Comparison of ENCODE assay signal across 9 mouse cellular contexts in genomic region chr3:138857805-138858546, GRCm38 (mm10).
A peak's percentile ranks its signal among the peaks of the same experiment; 100 is the strongest.
DNase-seq lines count a peak whose midpoint lies in the region; ATAC-seq and TF ChIP-seq lines count a peak whose summit lies in the region.
"Had no signal": no experiment of that assay in that cellular context is flagged by ENCODE, and none has a peak within 500 bp of the region (broad histone marks: within the 10 kb centered on the region; RNA-seq: fewer than 3 reads in every experiment).

No protein-coding gene starts in this region.

- peak; percentile 53 for DNase-seq in adrenal gland, adult 2 months
- DNase-seq in adrenal gland, postnatal 14 days: no peak
- DNase-seq in lung, postnatal 0 days (ENCODE audit: low spot score): peak; percentile 74
- DNase-seq in lung, postnatal 4 days: no peak
- peak; percentile 50 for DNase-seq in limb, embryonic 11.5 days (ENCODE audit: low spot score)
- no peak for DNase-seq in stomach, postnatal 0 days (ENCODE audit: low spot score)
- DNase-seq in T-cell, adult 2 months (ENCODE audit: low spot score): no peak
- no peak for DNase-seq in left cerebral cortex, adult 18-20 months (ENCODE audit: low spot score in 2 of 2)
- DNase-seq: liver, postnatal 0 days had no signal

- no peak overlapping the region for H3K4me3 ChIP-seq in lung, postnatal 0 days (ENCODE audit: low read depth, low read length)
- no peak overlapping the region for H3K4me3 ChIP-seq in limb, embryonic 11.5 days (ENCODE audit: low read depth, low read length)
- no peak overlapping the region for H3K4me3 ChIP-seq in stomach, postnatal 0 days (ENCODE audit: low read depth, low read length)

- no peak overlapping the region for H3K9ac ChIP-seq in lung, postnatal 0 days (replicated peaks; ENCODE audit: low read depth)
- peak overlapping the region; percentile 8; the same call in 1 of the 2 replicates for H3K9ac ChIP-seq in limb, embryonic 11.5 days (ENCODE audit: low read length)
- no peak overlapping the region for H3K9ac ChIP-seq in stomach, postnatal 0 days (ENCODE audit: low read length)
- H3K9ac ChIP-seq: liver, postnatal 0 days had no signal

- TF ChIP-seq CTCF in lung, postnatal 0 days (IDR thresholded peaks at IDR 0.05): peak; percentile 10; the same call in 1 of the 2 replicates
- 0 out of 2 replicates have a peak, but pooled peaks have one; percentile 19 for TF ChIP-seq CTCF in stomach, postnatal 0 days (IDR thresholded peaks at IDR 0.05; ENCODE audit: low read depth)

- H3K27me3 ChIP-seq in lung, postnatal 0 days (replicated peaks; ENCODE audit: insufficient read depth, low read length): no peaks in the 10 kb centered on the region
- H3K27me3 ChIP-seq in limb, embryonic 11.5 days (ENCODE audit: control insufficient read depth, insufficient read depth, low read length): no peaks in the 10 kb centered on the region
- no peaks in the 10 kb centered on the region for H3K27me3 ChIP-seq in stomach, postnatal 0 days (ENCODE audit: control insufficient read depth, insufficient read depth, low read length)

- no peaks in the 10 kb centered on the region for H3K9me3 ChIP-seq in lung, postnatal 0 days (ENCODE audit: low read length)
- H3K9me3 ChIP-seq in limb, embryonic 11.5 days (ENCODE audit: control insufficient read depth, low read length): no peaks in the 10 kb centered on the region
- no peaks in the 10 kb centered on the region for H3K9me3 ChIP-seq in stomach, postnatal 0 days (ENCODE audit: control insufficient read depth, low read length)

- peak; percentile 53 for ATAC-seq in lung, postnatal 0 days
- peak; percentile 44; the same call in 1 of the 2 replicates for ATAC-seq in limb, embryonic 11.5 days (ENCODE audit: insufficient number of reproducible peaks, low FRiP score, low TSS enrichment, low read depth)
- ATAC-seq in stomach, postnatal 0 days (ENCODE audit: low FRiP score, low TSS enrichment): 0 out of 2 replicates have a peak, but pooled peaks have one; percentile 18
- ATAC-seq: liver, postnatal 0 days had no signal

- 47% methylated on average over 12 of the region's 12 CpGs for WGBS in lung, postnatal 0 days
- 40% methylated on average over 12 of the region's 12 CpGs for WGBS in limb, embryonic 11.5 days
- WGBS in stomach, postnatal 0 days: 42% methylated on average over 12 of the region's 12 CpGs

- peak overlapping the region; percentile 70 for H3K27ac ChIP-seq in lung, postnatal 0 days (ENCODE audit: low read length)
- peak overlapping the region; percentile 52 for H3K27ac ChIP-seq in limb, embryonic 11.5 days (replicated peaks; ENCODE audit: low read depth, low read length)
- H3K27ac ChIP-seq in stomach, postnatal 0 days (replicated peaks): peak overlapping the region; percentile 5

- peaks cover 6% of the 10 kb centered on the region; the same call in 1 of the 2 replicates for H3K4me1 ChIP-seq in lung, postnatal 0 days (ENCODE audit: insufficient read depth, low read depth, low read length)
- peaks cover 26% of the 10 kb centered on the region for H3K4me1 ChIP-seq in limb, embryonic 11.5 days (ENCODE audit: control insufficient read depth, insufficient read depth, low read length)
- H3K4me1 ChIP-seq in stomach, postnatal 0 days (replicated peaks; ENCODE audit: control insufficient read depth, insufficient read depth): peaks cover 2% of the 10 kb centered on the region

- no peak for TF ChIP-seq EP300 in lung, postnatal 0 days (IDR thresholded peaks at IDR 0.05)
- TF ChIP-seq EP300 in stomach, postnatal 0 days (optimal IDR thresholded peaks at IDR 0.05): no peak

- no peaks in the 10 kb centered on the region for H3K36me3 ChIP-seq in lung, postnatal 0 days (ENCODE audit: insufficient read depth, low read length)
- no peaks in the 10 kb centered on the region for H3K36me3 ChIP-seq in limb, embryonic 11.5 days (ENCODE audit: control insufficient read depth, insufficient read depth, low read length)
- no peaks in the 10 kb centered on the region for H3K36me3 ChIP-seq in stomach, postnatal 0 days (ENCODE audit: control insufficient read depth, insufficient read depth, low read length)

- H3K4me2 ChIP-seq in lung, postnatal 0 days (replicated peaks; ENCODE audit: low read depth, low read length): no peak overlapping the region
- H3K4me2 ChIP-seq in limb, embryonic 11.5 days (ENCODE audit: low read depth, severe bottlenecking): no peak overlapping the region
- H3K4me2 ChIP-seq in stomach, postnatal 0 days (replicated peaks; ENCODE audit: low read depth): no peak overlapping the region

Comparison
In these comparisons a context has a peak if more than half of its experiments do, and no peak if none do; other contexts are left out.
1. DNase-seq: peak in adrenal gland, adult 2 months (single experiment), lung, postnatal 0 days (single experiment) and limb, embryonic 11.5 days (single experiment); none in adrenal gland, postnatal 14 days (single experiment), lung, postnatal 4 days (0 of 2), stomach, postnatal 0 days (single experiment), T-cell, adult 2 months (single experiment) and left cerebral cortex, adult 18-20 months (0 of 2).
2. H3K27ac ChIP-seq: peak in every context shown above with its lines; median percentile 70 in lung, postnatal 0 days; 52 in limb, embryonic 11.5 days; 5 in stomach, postnatal 0 days.
3. Peak in every context shown above with its lines, with median percentiles within 50 percentile points of each other: ATAC-seq.